Comparison of ENCODE assay signal across 8 mouse cellular contexts in genomic region chr8:120364093-120364725, GRCm38 (mm10).
DNase-seq lines count a peak whose midpoint lies in the region; ATAC-seq and TF ChIP-seq lines count a peak whose summit lies in the region.

No protein-coding gene starts in this region.

- H3K9me3 ChIP-seq in forebrain, embryonic 11.5 days (ENCODE audit: control insufficient read depth, low read length), result no peaks in the 10 kb centered on the region
- H3K9me3 ChIP-seq in forebrain, embryonic 16.5 days (ENCODE audit: control insufficient read depth, low read length), result no peaks in the 10 kb centered on the region
- no peaks in the 10 kb centered on the region for H3K9me3 ChIP-seq in ES-E14 (ENCODE audit: control insufficient read depth, insufficient read depth, low read depth, low read length)
- H3K9me3 ChIP-seq in kidney, postnatal 0 days (replicated peaks; ENCODE audit: low read length), result no peaks in the 10 kb centered on the region

- in situ Hi-C loops in ES-E14 (cut with MboI; ENCODE audit: low sequenced_read_pairs in 2 of 2, unreplicated experiment in 2 of 2), result no loop called here

- ATAC-seq in forebrain, embryonic 11.5 days (replicated peaks; ENCODE audit: low FRiP score), result no peak
- no peak for ATAC-seq in forebrain, embryonic 16.5 days
- ATAC-seq in kidney, postnatal 0 days (replicated peaks; ENCODE audit: low FRiP score, low read depth), result peak; percentile 18; the same call in 1 of the 2 replicates

- no peak for DNase-seq in forebrain, embryonic 11.5 days (ENCODE audit: low spot score)
- no peak for DNase-seq in ES-E14 (ENCODE audit: low read depth, low spot score)
- DNase-seq in heart, adult 18-20 months, result peak; percentile 40 to 60
- peak; percentile 53 for DNase-seq in kidney, postnatal 0 days (ENCODE audit: low spot score)
- peak; percentile 46 to 69 for DNase-seq in lung, postnatal 4 days
- peak; percentile 59 for DNase-seq in thymus, adult 2 months
- no peak for DNase-seq in Muller cell, postnatal 12 days (ENCODE audit: inconsistent ontology term)

- WGBS in forebrain, embryonic 11.5 days, result 36% methylated on average over 7 of the region's 7 CpGs
- 54% methylated on average over 7 of the region's 7 CpGs for WGBS in forebrain, embryonic 16.5 days
- WGBS in kidney, postnatal 0 days, result 40% methylated on average over 7 of the region's 7 CpGs
- WGBS in thymus, adult 2 months, result 21% methylated on average over 7 of the region's 7 CpGs

- no peaks in the 10 kb centered on the region for H3K27me3 ChIP-seq in forebrain, embryonic 11.5 days (ENCODE audit: control insufficient read depth, insufficient read depth, low read length)
- no peaks in the 10 kb centered on the region for H3K27me3 ChIP-seq in forebrain, embryonic 16.5 days (replicated peaks; ENCODE audit: control insufficient read depth, insufficient read depth, low read length)
- H3K27me3 ChIP-seq in kidney, postnatal 0 days (ENCODE audit: insufficient read depth, low read length), result no peaks in the 10 kb centered on the region
- no peaks in the 10 kb centered on the region for H3K27me3 ChIP-seq in thymus, adult 2 months (ENCODE audit: control insufficient read depth, insufficient read depth, low read length)

- no peaks in the 10 kb centered on the region for H3K36me3 ChIP-seq in forebrain, embryonic 11.5 days (ENCODE audit: control insufficient read depth, insufficient read depth, low read length)
- no peaks in the 10 kb centered on the region for H3K36me3 ChIP-seq in forebrain, embryonic 16.5 days (ENCODE audit: control insufficient read depth, insufficient read depth)
- H3K36me3 ChIP-seq in ES-E14 (ENCODE audit: control insufficient read depth, insufficient read depth, low read length, poor library complexity, severe bottlenecking), result no peaks in the 10 kb centered on the region
- no peaks in the 10 kb centered on the region for H3K36me3 ChIP-seq in kidney, postnatal 0 days (ENCODE audit: insufficient read depth, low read length)
- H3K36me3 ChIP-seq in thymus, adult 2 months (ENCODE audit: control insufficient read depth, insufficient read depth, low read length), result no peaks in the 10 kb centered on the region

- no peak for TF ChIP-seq POLR2A in thymus, adult 2 months (IDR thresholded peaks at IDR 0.05; ENCODE audit: control insufficient read depth, extremely low read depth, insufficient read depth, low read length, poor library complexity)

- no peak overlapping the region for H3K4me2 ChIP-seq in forebrain, embryonic 11.5 days (ENCODE audit: low read depth, low read length, severe bottlenecking)
- H3K4me2 ChIP-seq in forebrain, embryonic 16.5 days (ENCODE audit: low read length), result no peak overlapping the region
- no peak overlapping the region for H3K4me2 ChIP-seq in kidney, postnatal 0 days (ENCODE audit: low read length)

- H3K4me1 ChIP-seq in forebrain, embryonic 11.5 days (replicated peaks; ENCODE audit: control insufficient read depth, insufficient read depth, low read length), result peaks cover 16% of the 10 kb centered on the region
- H3K4me1 ChIP-seq in forebrain, embryonic 16.5 days (replicated peaks; ENCODE audit: control insufficient read depth, insufficient read depth, low read length), result peaks cover 15% of the 10 kb centered on the region
- peaks cover 7 to 43% of the 10 kb centered on the region in 2 experiments; a peak in 3 of 4 replicates for H3K4me1 ChIP-seq in ES-E14 (ENCODE audit: control insufficient read depth in 2 of 2, insufficient read depth in 2 of 2, low read length in 2 of 2, poor library complexity in 1 of 2)
- peaks cover 23% of the 10 kb centered on the region for H3K4me1 ChIP-seq in kidney, postnatal 0 days (replicated peaks; ENCODE audit: insufficient read depth, low read length)
- H3K4me1 ChIP-seq in thymus, adult 2 months (replicated peaks; ENCODE audit: control insufficient read depth, insufficient read depth, low read length), result peaks cover 42% of the 10 kb centered on the region

- no peak overlapping the region; the same call in 1 of the 2 replicates for H3K9ac ChIP-seq in forebrain, embryonic 11.5 days (ENCODE audit: low read length)
- H3K9ac ChIP-seq in forebrain, embryonic 16.5 days (replicated peaks; ENCODE audit: low read depth, low read length), result no peak overlapping the region
- peak overlapping the region; percentile 7; the same call in 1 of the 2 replicates for H3K9ac ChIP-seq in ES-E14 (ENCODE audit: insufficient read depth, low read depth, low read length, poor library complexity, severe bottlenecking)
- no peak overlapping the region for H3K9ac ChIP-seq in kidney, postnatal 0 days (ENCODE audit: low read depth, low read length)

- H3K27ac ChIP-seq in forebrain, embryonic 11.5 days (ENCODE audit: low read depth, low read length), result peak overlapping the region; percentile 25; the same call in 1 of the 2 replicates
- H3K27ac ChIP-seq in forebrain, embryonic 16.5 days (ENCODE audit: low read length), result no peak overlapping the region
- peak overlapping the region; percentile 42 for H3K27ac ChIP-seq in ES-E14 (ENCODE audit: insufficient read depth, low read depth, low read length, poor library complexity, severe bottlenecking)
- H3K27ac ChIP-seq in kidney, postnatal 0 days, result peak overlapping the region; percentile 66; the same call in 1 of the 2 replicates
- H3K27ac ChIP-seq in thymus, adult 2 months (ENCODE audit: control insufficient read depth, insufficient read depth, low read length), result peak overlapping the region; percentile 20; the same call in 1 of the 2 replicates

- H3K4me3 ChIP-seq in forebrain, embryonic 11.5 days (ENCODE audit: low read depth, low read length), result no peak overlapping the region
- no peak overlapping the region for H3K4me3 ChIP-seq in forebrain, embryonic 16.5 days (replicated peaks; ENCODE audit: low read length)
- no peak overlapping the region for H3K4me3 ChIP-seq in ES-E14 (ENCODE audit: insufficient read depth in 1 of 2, low read depth in 1 of 2, low read length in 2 of 2, poor library complexity in 1 of 2, severe bottlenecking in 1 of 2)
- H3K4me3 ChIP-seq in kidney, postnatal 0 days (replicated peaks; ENCODE audit: low read depth, low read length), result no peak overlapping the region
- no peak overlapping the region for H3K4me3 ChIP-seq in thymus, adult 2 months (ENCODE audit: control insufficient read depth, insufficient read depth, low read length)

- peak; percentile 58 for TF ChIP-seq CTCF in kidney, postnatal 0 days (IDR thresholded peaks at IDR 0.05; ENCODE audit: low read depth)
- TF ChIP-seq CTCF in thymus, adult 2 months (IDR thresholded peaks at IDR 0.05; ENCODE audit: borderline replicate concordance, control insufficient read depth, extremely low read depth, insufficient read depth, low read length, poor library complexity), result peak; percentile 82

TF ChIP-seq in ES-E14, 5 proteins besides CTCF, POLR2A, EP300 and RAD21:
- TF ChIP-seq ZNF384 (IDR thresholded peaks at IDR 0.05; ENCODE audit: low read depth, low read length), result no peak
- no peak for TF ChIP-seq ZC3H11A (IDR thresholded peaks at IDR 0.05; ENCODE audit: borderline replicate concordance, low read depth, low read length)
- no peak for TF ChIP-seq MAFK (IDR thresholded peaks at IDR 0.05; ENCODE audit: insufficient read depth, low read depth, low read length)
- TF ChIP-seq HCFC1 (IDR thresholded peaks at IDR 0.05; ENCODE audit: borderline replicate concordance, insufficient read depth, low read length), result no peak
- TF ChIP-seq CHD2 (IDR thresholded peaks at IDR 0.05; ENCODE audit: low read depth, low read length), result no peak

Comparison
In these comparisons a context has a peak if more than half of its experiments do, and no peak if none do; other contexts are left out.
1. DNase-seq: peak in heart, adult 18-20 months (2 of 2), kidney, postnatal 0 days (single experiment), lung, postnatal 4 days (2 of 2) and thymus, adult 2 months (single experiment); none in forebrain, embryonic 11.5 days (single experiment), ES-E14 (single experiment) and Muller cell, postnatal 12 days (single experiment).